Mouse (Mus musculus): ENCODE results near the gene Mmd2.

DNA sequence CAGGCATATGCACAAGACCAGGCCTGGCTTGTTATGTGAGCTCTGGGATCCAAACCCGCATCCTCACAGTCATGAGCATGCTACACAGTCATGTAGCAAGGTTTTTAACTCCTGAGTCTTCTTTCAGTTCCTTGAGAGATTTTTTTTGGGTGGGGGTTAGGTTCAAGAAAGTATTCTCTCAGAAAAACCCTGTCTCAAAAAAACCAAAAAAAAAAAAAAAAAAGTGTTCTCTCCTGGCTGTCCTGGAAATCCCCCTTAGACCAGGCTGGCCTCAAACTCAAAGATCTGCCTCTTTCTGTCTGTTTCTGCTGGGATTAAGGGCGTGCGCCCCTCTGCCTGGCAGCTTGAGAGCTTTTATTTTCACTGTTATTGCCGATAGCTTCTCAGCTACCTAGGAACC is 73.2 kb downstream of the Mmd2 start:
- no peak for TF ChIP-seq CTCF (IDR thresholded peaks at IDR 0.05; ENCODE audit: low read depth, low read length)
- no peak for TF ChIP-seq EP300 (IDR thresholded peaks at IDR 0.05; ENCODE audit: insufficient read depth, low read depth, low read length)
- no peak for TF ChIP-seq POLR2A (IDR thresholded peaks at IDR 0.05; ENCODE audit: insufficient read depth, low read length)
